Mouse (Mus musculus) natural killer cell, adult 2 months (primary cell): Measurements from ENCODE around the gene Rundc3a.
"Not testable (repeated sequence)": the region's sequence is repeated elsewhere in the genome, so short reads cannot be mapped to it uniquely, and the experiment has no call there.

ENCODE experiments used
- DNase-seq, 2 experiments: peaks; one replicate each; pipeline ENCODE4 v3.0.0; 2022; ENCODE audit warnings: low spot score in 2 of 2

Gene Rundc3a

GRCm38 (mm10) chr11:102408888-102409794, 15.9 kb downstream of the Rundc3a start:
- DNase-seq, result no peak

DNA sequence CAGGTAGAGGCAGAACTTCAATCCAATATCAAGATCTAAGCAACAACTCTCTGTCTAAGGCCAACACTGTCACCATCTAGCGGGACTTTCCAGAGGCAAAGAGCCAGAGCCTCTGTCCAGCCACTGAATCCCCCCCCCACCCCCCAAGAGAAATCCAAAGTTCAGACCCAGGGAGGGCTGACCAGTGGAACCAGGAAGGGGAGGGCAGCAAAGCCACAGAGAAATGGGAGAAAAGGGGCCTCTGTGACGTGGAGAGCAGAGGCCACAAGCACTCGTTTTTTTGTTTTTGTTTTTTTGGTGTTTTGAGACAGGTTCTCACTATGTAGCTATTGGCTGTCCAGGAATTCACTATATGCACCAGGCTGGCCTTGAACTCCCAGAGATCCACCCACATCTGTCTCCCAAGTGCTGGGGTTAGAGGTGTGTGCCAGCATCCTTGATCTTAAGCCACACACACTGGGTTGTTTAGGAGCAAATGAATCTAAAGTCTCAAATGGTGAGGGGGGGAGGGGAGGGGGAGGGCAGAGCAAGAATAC, 16.7 kb downstream of the Rundc3a start:
- no peak for DNase-seq

DNA sequence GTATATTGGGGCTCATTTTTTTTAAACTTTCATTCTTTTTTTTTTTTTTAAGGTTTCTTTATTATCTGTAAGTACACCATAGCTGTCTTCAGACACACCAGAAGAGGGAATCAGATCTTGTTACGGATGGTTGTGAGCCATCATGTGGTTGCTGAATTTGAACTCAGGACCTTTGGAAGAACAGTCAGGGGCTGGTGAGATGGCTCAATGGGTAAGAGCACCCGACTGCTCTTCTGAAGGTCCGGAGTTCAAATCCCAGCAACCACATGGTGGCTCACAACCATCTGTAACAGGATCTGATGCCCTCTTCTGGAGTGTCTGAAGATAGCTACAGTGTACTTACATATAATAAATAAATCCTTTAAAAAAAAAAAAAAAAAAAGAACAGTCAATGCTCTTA, 17.1 kb downstream of the Rundc3a start:
- DNase-seq, result not testable (repeated sequence)

DNA sequence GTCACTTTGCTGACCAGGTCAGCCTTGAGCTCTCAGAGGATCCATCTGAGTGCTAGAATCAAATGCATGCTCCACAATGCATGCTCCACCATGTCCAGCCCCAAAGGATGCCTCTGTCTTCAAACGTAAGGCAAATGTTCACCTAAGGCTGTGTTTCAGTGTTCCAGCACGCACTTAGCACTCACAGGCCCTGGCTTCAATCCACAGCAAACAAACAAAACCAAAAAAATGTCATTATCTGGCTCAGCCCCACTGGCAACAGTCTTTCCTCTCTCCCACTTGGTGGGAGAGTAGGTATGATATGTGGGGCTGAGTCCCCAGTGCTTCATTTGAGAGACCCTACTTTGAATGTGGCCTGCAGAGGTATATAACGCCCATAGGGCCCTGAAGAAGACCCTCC, 17.9 kb downstream of the Rundc3a start:
- DNase-seq, result no peak

- peak; percentile 71 to 82 for DNase-seq
These were observed 18.5 kb downstream of the Rundc3a start for GRCm38 (mm10) chr11:102411704-102412103.

GRCm38 (mm10) chr11:102413059-102413458, 19.9 kb downstream of the Rundc3a start:
- no peak for DNase-seq

DNA sequence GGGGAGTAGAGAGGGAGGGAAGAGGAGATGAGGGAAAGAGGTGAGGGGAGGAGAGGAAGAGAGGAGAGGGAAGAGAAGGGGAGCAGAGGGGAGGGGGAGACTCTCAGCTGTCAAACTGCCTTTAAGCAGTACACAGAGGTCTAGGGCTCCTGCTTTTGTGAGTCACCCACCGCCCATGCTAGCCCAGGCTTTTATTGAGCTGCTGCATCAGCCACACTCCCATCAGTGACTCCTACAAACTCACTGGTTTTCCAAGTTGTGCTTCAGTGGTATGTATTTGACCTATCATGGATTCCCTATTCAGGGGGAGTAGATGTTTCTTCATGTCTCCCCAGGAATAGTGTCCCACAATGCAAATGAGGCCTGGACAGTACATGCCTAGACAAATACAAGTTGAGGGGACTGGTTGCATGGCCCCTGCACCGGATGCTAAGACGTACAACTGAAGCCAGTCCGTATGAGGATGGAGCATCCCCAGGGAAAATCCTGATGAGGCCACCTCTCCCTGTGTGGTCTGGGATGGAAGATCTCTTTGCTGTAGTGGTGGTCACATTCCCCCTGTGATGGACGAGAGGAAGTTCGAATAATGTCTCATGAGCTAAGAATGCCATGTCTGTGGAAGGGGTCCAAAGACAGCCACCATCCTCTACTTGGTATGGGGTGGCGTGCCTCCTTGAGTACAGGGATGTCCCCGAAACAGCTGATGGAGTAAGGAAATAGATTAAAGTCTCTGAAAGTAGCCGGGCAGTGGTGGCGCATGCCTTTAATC, 22.0 kb downstream of the Rundc3a start:
- DNase-seq, result no peak

DNA sequence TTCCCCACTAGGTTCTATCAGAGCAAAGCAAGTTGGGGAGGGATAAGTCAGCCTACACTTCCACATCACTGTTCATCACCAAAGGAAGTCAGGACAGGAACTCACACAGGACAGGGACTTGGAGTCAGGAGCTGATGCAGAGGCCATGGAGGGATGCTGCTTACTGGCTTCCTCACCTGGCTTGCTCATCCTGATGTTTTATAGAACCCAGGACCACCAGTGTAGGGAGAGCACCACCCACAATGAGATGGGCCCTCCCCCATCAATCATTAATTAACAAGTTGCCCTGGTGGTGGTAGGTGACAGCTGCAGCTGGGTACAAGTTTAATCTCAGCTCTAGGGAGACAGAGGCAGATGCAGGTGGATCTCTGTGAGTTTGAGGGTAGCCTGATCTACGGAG, 24.0 kb downstream of the Rundc3a start:
- no peak for DNase-seq

DNA sequence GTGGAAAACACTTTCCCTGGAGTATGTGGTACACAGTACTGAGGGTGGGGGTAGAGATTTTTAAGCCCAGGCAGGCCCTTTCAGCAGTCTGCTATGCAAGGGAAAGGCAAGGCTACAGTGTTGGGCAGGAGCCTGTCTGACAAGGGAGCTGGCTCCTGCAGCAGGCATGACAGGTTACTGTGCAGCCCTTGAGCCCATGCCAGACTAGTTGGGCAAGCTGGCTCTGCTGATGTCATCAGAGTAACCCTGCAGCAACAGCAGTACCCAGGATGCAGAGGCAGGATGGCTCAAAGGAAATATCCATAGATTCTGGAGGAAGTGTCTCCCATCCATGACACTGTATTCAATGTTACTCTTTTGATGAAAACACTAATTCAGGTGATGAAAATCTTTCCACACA, 25.7 kb downstream of the Rundc3a start:
- no peak for DNase-seq

- no peak for DNase-seq
These were observed 28.4 kb downstream of the Rundc3a start for GRCm38 (mm10) chr11:102421559-102421958.

- no peak for DNase-seq
These were observed 31.5 kb downstream of the Rundc3a start for GRCm38 (mm10) chr11:102424666-102425065.

DNA sequence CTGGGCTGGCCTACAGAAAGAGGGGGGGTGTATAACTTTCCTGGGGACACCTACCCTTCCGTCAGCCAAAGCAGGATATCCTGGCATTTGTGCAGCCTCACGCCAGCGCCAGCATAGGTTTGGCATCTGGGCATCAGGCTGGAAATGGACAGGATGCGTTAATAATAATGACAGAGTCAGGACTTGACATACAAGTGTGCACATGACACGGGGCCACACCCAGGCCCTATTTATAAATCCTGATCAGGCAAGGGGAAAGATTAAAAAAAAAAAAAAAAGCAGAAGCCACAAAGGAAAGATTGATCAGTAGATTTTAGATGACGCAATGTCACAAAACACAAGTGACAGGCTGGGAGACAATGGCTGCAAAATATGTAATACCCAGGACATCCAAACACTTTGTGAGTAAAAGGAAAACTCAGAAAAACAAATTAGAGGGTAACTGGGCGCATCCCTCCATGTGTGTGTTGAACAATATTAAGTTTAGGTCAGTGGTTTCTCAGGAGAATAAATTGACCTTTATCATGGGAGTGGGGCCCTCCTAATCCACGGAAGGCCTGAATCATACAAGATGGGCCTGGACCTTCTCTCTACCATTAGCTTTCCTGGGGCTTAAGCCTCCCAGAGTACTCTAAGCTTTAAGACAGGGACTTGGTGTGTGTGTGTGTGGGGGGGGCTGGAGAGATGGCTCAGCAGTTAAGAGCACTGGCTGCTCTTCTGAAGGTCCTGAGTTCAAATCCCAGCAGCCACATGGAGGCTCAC, 32.5 kb downstream of the Rundc3a start:
- DNase-seq, result no peak

- no peak for DNase-seq
These were observed 35.9 kb downstream of the Rundc3a start for GRCm38 (mm10) chr11:102428981-102429540.

DNA sequence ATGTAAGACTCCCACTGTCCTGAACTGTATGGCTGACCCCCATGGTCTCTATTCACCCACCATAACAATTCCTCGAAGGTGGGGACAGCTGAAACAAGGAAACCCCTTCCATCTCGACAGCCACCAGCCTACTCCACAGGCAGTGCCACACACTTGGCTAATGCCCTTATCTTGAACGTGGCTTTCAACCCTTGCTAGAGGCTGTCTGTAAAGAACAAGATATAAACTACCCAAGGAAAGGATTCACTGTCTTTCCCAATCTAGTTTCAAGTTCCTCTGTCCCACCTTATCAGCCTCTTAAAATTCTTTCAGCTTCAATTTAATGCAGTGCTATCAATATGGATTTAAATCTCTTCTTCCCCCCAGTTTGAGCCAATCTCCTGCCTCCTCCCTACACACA, 36.3 kb downstream of the Rundc3a start:
- DNase-seq, result no peak

DNA sequence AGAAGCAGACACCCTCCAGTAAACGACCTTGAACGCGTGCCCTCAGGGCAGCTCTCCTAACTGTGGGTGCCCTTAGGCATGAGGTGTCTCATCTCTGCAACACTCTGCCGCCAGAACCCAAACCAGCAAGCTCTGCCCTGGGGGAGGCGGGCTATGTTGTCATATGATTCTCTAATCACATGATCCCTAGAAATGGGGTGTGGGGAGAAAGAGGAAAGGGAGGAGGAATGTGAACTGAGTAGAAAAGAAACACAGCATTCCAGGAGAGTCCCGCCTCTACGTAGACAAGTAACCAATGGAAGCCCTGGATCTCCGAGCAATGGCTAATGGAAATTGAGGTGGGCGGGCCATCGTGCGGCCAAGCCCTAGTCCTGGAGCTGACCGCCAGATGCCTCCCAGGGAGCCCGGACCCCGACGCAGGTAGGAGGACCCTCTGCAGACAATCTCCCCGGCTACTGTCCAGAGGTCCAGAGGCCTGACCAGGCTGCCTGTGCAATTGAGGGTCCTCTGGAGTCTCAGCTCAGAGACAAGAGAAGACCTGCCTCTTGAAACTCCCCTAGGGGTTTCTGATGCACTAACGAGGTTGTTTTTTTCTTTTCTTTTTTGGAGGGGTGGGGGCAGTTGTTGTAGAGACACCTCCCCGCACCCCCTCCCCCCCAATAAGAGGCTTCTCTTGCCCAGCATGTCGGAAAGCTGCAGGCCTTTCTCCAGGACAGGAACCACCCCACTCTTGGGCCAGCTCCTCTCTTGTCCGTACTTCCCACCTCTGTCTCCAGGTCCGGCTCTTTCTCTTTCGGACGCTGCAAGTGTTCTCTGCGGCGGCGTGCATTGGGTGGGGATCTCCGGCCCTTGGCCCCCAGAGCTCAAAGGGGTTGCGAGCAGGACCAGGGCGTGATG, 37.2 kb downstream of the Rundc3a start, which contains the start of gene Grn:
Gene Grn (plus strand): TSS at position 195 of the 897 bp plus-strand sequence.
- peak; percentile 54 to 64 for DNase-seq

GRCm38 (mm10) chr11:102431018-102431645, 37.9 kb downstream of the Rundc3a start:
- peak; percentile 52 to 69 for DNase-seq

- DNase-seq, result no peak
These were observed 38.5 kb downstream of the Rundc3a start for GRCm38 (mm10) chr11:102431728-102432114.

GRCm38 (mm10) chr11:102432115-102432843, 39.1 kb downstream of the Rundc3a start:
- peak; percentile 53 to 80 for DNase-seq

GRCm38 (mm10) chr11:102432896-102433295, 39.7 kb downstream of the Rundc3a start:
- DNase-seq, result no peak
